Mouse (Mus musculus): Measurements from ENCODE around the gene Emc10.

GRCm38 (mm10) chr7:44490281-44490680 lies 6.0 kb downstream of the Emc10 start:
- TF ChIP-seq CTCF (conservative IDR thresholded peaks at IDR 0.05; ENCODE audit: insufficient read depth, insufficient read length, low read depth, low read length) (no peak), POLR2A (IDR thresholded peaks at IDR 0.05; ENCODE audit: low read depth, low read length) (no peak)
